24 mouse cellular contexts compared by ENCODE assay signal in the genomic region with DNA sequence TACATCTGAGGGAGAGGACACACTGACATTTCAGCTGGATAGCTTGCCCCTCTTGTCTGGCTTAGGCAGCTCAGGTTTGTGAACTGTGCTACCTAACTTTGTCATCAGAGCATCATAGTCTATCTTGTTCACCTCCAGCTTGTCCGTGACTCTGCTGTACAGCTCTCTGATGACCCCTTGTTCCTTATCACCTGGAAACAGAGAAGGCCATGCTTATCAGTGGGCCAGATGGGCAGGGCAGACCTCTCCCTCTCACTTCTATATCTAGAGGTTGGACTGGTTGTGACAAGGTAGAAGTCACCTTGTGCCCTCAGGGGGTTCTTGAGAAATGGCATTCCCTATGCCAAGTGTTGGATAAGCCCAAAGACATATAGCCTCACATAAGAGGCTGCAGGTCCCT.
A peak's percentile ranks its signal among the peaks of the same experiment; 100 is the strongest.
DNase-seq lines count a peak whose midpoint lies in the region; ATAC-seq and TF ChIP-seq lines count a peak whose summit lies in the region.
"Had no signal": no experiment of that assay in that cellular context is flagged by ENCODE, and none has a peak within 500 bp of the region (broad histone marks: within the 10 kb centered on the region; RNA-seq: fewer than 3 reads in every experiment).

No protein-coding gene starts in this region.

- H3K27ac ChIP-seq in liver, postnatal 0 days (ENCODE audit: low read depth) = no peak overlapping the region
- H3K27ac ChIP-seq in liver, embryonic 12.5 days = no peak overlapping the region; the same call in 1 of the 2 replicates
- no peak overlapping the region for H3K27ac ChIP-seq in liver, embryonic 16.5 days (ENCODE audit: low read length)
- no peak overlapping the region for H3K27ac ChIP-seq in midbrain, embryonic 14.5 days (replicated peaks; ENCODE audit: low read depth, low read length)
- H3K27ac ChIP-seq: embryonic facial prominence, embryonic 13.5 days; forebrain, embryonic 10.5 days; gastrocnemius, adult 2 months; hindbrain, embryonic 15.5 days had no signal

- no peaks in the 10 kb centered on the region for H3K27me3 ChIP-seq in liver, postnatal 0 days (ENCODE audit: insufficient read depth, low read length)
- H3K27me3 ChIP-seq in liver, embryonic 12.5 days (replicated peaks) = no peaks in the 10 kb centered on the region
- H3K27me3 ChIP-seq in liver, embryonic 16.5 days (ENCODE audit: control insufficient read depth, insufficient read depth, low read depth, low read length) = no peaks in the 10 kb centered on the region
- no peaks in the 10 kb centered on the region for H3K27me3 ChIP-seq in midbrain, embryonic 14.5 days (ENCODE audit: control insufficient read depth, insufficient read depth, low read length)
- H3K27me3 ChIP-seq: embryonic facial prominence, embryonic 13.5 days; hindbrain, embryonic 15.5 days had no signal

- 41% methylated on average over 1 of the region's 1 CpGs for WGBS in liver, postnatal 0 days (ENCODE audit: insufficient replicate concordance)
- 20% methylated on average over 1 of the region's 1 CpGs for WGBS in liver, embryonic 12.5 days (ENCODE audit: insufficient replicate concordance)
- WGBS in liver, embryonic 16.5 days (ENCODE audit: insufficient replicate concordance) = 22% methylated on average over 1 of the region's 1 CpGs
- 96% methylated on average over 1 of the region's 1 CpGs for WGBS in midbrain, embryonic 14.5 days

- peaks cover 2% of the 10 kb centered on the region; the same call in 1 of the 2 replicates for H3K4me1 ChIP-seq in liver, postnatal 0 days (ENCODE audit: insufficient read depth)
- peaks cover 19% of the 10 kb centered on the region for H3K4me1 ChIP-seq in liver, embryonic 12.5 days
- H3K4me1 ChIP-seq in liver, embryonic 16.5 days (ENCODE audit: control insufficient read depth, low read depth, low read length) = no peaks in the 10 kb centered on the region; the same call in 1 of the 2 replicates
- no peaks in the 10 kb centered on the region for H3K4me1 ChIP-seq in midbrain, embryonic 14.5 days (ENCODE audit: control insufficient read depth, insufficient read depth, low read length)
- H3K4me1 ChIP-seq: forebrain, embryonic 10.5 days; hindbrain, embryonic 15.5 days had no signal

- no peak overlapping the region for H3K4me2 ChIP-seq in liver, postnatal 0 days (ENCODE audit: low read depth, low read length)
- peak overlapping the region; percentile 10; the same call in 1 of the 2 replicates for H3K4me2 ChIP-seq in liver, embryonic 12.5 days
- H3K4me2 ChIP-seq in liver, embryonic 16.5 days (ENCODE audit: low read depth, low read length) = no peak overlapping the region
- no peak overlapping the region for H3K4me2 ChIP-seq in midbrain, embryonic 14.5 days (ENCODE audit: low read length)
- H3K4me2 ChIP-seq: embryonic facial prominence, embryonic 13.5 days; hindbrain, embryonic 15.5 days had no signal

- no peak for ATAC-seq in liver, postnatal 0 days
- peak; percentile 95 for ATAC-seq in liver, embryonic 12.5 days
- ATAC-seq in liver, embryonic 16.5 days (ENCODE audit: low read depth) = peak; percentile 89
- ATAC-seq in midbrain, embryonic 14.5 days (ENCODE audit: low FRiP score, low TSS enrichment) = no peak
- ATAC-seq: CD4-positive, CD25-positive, alpha-beta regulatory T cell, adult 4 months; forebrain, embryonic 14.5 days had no signal

- DNase-seq in heart, adult 11 months = peak; percentile 36
- DNase-seq in heart, postnatal 10 days = no peak
- peak; percentile 37 for DNase-seq in liver
- DNase-seq in liver, postnatal 0 days = no peak
- no peak for DNase-seq in cerebellum, adult 11-12 months
- DNase-seq in midbrain, embryonic 14.5 days = no peak
- DNase-seq: adrenal gland, adult 8-10 months; adrenal gland, postnatal 36 days; B cell, adult 2 months; cerebellum, adult 11 months; cerebellum, adult 9-11 months; cerebellum, postnatal 36 days; gastrocnemius, adult 2 months; gastrocnemius, postnatal 36 days; heart, adult 18-20 months; heart, postnatal 14 days had no signal

- no peak overlapping the region for H3K4me3 ChIP-seq in liver, postnatal 0 days (ENCODE audit: low read depth, low read length)
- H3K4me3 ChIP-seq in liver, embryonic 12.5 days = no peak overlapping the region
- no peak overlapping the region for H3K4me3 ChIP-seq in liver, embryonic 16.5 days (ENCODE audit: low read depth, low read length)
- no peak overlapping the region for H3K4me3 ChIP-seq in midbrain, embryonic 14.5 days (replicated peaks; ENCODE audit: low read depth, low read length)
- H3K4me3 ChIP-seq: embryonic facial prominence, embryonic 13.5 days; forebrain, embryonic 10.5 days; gastrocnemius, adult 2 months; hindbrain, embryonic 15.5 days had no signal

- no peaks in the 10 kb centered on the region for H3K9me3 ChIP-seq in liver, postnatal 0 days (ENCODE audit: low read length)
- no peaks in the 10 kb centered on the region for H3K9me3 ChIP-seq in liver, embryonic 12.5 days (replicated peaks)
- H3K9me3 ChIP-seq in liver, embryonic 16.5 days (replicated peaks; ENCODE audit: control insufficient read depth, low read length) = no peaks in the 10 kb centered on the region
- no peaks in the 10 kb centered on the region for H3K9me3 ChIP-seq in midbrain, embryonic 14.5 days (ENCODE audit: control insufficient read depth, low read length)
- H3K9me3 ChIP-seq: embryonic facial prominence, embryonic 13.5 days; forebrain, embryonic 10.5 days; G1E; hindbrain, embryonic 15.5 days had no signal

- TF ChIP-seq CTCF in liver, postnatal 0 days (IDR thresholded peaks at IDR 0.05; ENCODE audit: low read depth) = no peak

- no peaks in the 10 kb centered on the region for H3K36me3 ChIP-seq in liver, postnatal 0 days (replicated peaks; ENCODE audit: insufficient read depth, low read length)
- no peaks in the 10 kb centered on the region for H3K36me3 ChIP-seq in liver, embryonic 12.5 days
- H3K36me3 ChIP-seq in liver, embryonic 16.5 days (ENCODE audit: control insufficient read depth, insufficient read depth) = no peaks in the 10 kb centered on the region
- no peaks in the 10 kb centered on the region for H3K36me3 ChIP-seq in midbrain, embryonic 14.5 days (ENCODE audit: control insufficient read depth, insufficient read depth, low read length)
- H3K36me3 ChIP-seq: embryonic facial prominence, embryonic 13.5 days; forebrain, embryonic 10.5 days; G1E; hindbrain, embryonic 15.5 days had no signal

- no peak overlapping the region for H3K9ac ChIP-seq in liver, postnatal 0 days (replicated peaks)
- no peak overlapping the region for H3K9ac ChIP-seq in liver, embryonic 12.5 days
- no peak overlapping the region for H3K9ac ChIP-seq in liver, embryonic 16.5 days (ENCODE audit: low read depth, low read length)
- H3K9ac ChIP-seq in midbrain, embryonic 14.5 days (replicated peaks; ENCODE audit: low read length) = no peak overlapping the region
- H3K9ac ChIP-seq: embryonic facial prominence, embryonic 13.5 days; hindbrain, embryonic 15.5 days had no signal

- TF ChIP-seq EP300 in liver, postnatal 0 days (IDR thresholded peaks at IDR 0.05; ENCODE audit: low read depth) = no peak

- intact Hi-C loops in heart, postnatal 10 days (cut with DNase I) = no loop called here

Comparison
In these comparisons a context has a peak if more than half of its experiments do, and no peak if none do; other contexts are left out.
1. DNase-seq: peak in heart, adult 11 months (single experiment) and liver (single experiment); none in heart, postnatal 10 days (0 of 2), liver, postnatal 0 days (single experiment), cerebellum, adult 11-12 months (single experiment) and midbrain, embryonic 14.5 days (single experiment).
2. ATAC-seq: peak in liver, embryonic 12.5 days (single experiment) and liver, embryonic 16.5 days (single experiment); none in liver, postnatal 0 days (single experiment) and midbrain, embryonic 14.5 days (single experiment).